Mouse (Mus musculus): ENCODE data around the gene Igfbp2.
A peak's percentile ranks its signal among the peaks of the same experiment; 100 is the strongest.

The Igfbp2 gene

DNA sequence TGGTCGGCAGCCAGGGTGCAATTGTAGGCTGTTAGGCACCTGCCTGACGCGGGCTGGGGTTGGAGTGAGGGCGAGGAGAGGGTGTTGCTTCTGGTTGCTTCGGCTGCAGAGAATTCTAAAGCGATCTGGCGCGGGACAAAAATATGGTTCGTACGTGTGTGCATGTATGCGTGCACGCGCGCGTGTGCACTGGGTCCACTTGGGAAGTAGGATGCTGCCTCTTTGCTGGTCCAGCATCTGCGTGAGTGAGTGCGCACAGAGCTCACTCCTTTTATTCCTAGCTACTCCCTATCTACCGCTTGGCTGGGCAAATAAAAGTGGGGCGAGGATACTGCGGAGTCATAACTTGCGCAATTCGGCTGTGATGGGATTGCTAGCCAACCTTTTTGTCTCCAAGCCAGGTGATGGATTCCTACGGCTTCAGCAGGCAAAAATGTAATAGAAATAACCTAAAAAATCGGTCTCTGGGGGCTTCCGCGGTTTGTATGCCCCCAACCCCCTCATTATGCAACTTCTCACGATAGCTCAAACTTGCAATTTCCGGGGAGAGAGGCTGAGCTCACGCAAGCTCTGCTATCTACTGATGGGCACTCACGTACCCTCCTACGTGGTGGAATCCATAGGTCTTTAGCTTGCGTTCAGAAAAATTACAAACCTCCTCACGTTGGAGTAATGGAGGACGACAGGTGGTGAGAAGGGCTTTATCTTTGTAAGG lies 47.6 kb downstream of the Igfbp2 start:
- peak; percentile 67 to 72 for DNase-seq (ENCODE audit: low spot score in 2 of 2)

DNA sequence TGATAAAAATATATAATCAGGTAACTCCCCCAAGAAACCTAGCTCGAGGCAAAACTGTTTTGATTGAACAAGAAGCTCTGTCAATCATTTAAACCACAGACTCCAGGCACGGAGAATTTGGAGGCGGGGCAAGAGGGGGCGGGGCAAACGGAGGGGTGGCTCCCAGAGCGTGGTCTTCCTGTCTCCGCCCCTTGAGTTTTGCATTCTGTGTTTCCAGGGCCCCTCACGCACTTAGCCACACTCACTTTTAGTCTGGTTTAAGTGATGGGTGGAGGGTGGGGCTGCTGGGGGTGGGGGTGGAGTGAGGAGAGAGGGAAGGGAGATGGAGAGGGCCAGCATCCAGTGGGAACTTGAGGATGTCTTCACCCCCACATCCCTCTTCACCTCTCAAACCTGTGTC lies 48.2 kb downstream of the Igfbp2 start:
- peak in 1 of 2 experiments; percentile 65 for DNase-seq (ENCODE audit: low spot score in 2 of 2)

DNA sequence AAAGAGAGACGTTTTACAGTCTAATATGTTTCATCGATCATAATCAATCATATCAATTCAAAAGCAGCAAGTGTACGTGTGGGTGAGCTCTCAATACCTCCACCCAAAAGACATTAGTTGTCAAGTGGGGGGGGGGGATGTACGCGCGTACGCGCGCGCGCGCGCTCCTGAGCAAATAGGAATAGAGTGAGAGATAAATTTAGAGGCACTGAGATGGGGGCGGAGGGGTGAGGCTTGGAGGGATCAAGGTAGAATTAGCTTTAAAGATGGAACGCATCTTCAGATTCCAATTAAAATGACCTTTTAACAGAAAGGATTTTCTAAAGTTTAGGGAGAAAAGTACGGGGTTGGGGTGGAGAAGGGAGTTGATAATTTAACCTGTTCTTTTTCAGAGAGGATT lies 48.8 kb downstream of the Igfbp2 start:
- DNase-seq (ENCODE audit: low spot score in 2 of 2), result no peak

DNA sequence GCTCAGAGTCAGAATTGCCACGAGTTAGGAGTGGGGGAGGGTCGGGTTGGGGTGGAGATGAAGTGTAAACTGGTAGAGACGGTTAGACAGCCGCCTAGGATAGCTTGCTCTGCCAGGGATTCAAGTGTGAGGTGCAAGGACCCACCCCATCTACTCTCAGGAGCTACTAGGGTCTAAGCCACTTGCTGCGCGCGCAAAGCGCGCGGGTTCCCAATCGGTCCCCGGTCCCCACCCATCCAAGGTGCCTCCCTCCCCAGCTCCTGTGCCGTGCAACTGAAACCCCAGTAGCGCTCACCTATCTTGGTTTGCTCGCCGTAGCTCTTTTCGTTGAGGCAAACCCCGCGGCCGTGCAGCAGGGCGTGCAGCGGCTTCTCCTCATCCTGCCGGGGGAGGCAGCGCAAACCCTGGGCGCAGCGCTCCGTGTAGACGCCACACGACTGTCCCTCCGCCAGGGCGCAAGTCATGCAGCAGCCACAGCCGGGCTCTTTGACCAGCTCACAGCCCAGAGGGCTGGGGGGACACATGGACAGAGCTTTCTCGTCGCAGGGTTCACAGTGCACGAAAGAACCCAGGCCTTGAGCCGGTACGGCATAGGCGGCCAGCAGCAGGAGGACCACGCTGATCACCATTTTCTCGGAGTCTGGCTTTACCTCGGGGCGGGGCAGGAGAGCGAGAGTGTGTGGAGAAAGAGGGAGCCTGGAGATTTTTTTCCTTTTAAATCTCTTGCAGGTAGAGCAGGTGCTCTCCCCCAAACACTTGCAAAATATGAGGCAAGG lies 49.4 kb downstream of the Igfbp2 start:
- DNase-seq (ENCODE audit: low spot score in 2 of 2), result peak; percentile 75 to 79

DNA sequence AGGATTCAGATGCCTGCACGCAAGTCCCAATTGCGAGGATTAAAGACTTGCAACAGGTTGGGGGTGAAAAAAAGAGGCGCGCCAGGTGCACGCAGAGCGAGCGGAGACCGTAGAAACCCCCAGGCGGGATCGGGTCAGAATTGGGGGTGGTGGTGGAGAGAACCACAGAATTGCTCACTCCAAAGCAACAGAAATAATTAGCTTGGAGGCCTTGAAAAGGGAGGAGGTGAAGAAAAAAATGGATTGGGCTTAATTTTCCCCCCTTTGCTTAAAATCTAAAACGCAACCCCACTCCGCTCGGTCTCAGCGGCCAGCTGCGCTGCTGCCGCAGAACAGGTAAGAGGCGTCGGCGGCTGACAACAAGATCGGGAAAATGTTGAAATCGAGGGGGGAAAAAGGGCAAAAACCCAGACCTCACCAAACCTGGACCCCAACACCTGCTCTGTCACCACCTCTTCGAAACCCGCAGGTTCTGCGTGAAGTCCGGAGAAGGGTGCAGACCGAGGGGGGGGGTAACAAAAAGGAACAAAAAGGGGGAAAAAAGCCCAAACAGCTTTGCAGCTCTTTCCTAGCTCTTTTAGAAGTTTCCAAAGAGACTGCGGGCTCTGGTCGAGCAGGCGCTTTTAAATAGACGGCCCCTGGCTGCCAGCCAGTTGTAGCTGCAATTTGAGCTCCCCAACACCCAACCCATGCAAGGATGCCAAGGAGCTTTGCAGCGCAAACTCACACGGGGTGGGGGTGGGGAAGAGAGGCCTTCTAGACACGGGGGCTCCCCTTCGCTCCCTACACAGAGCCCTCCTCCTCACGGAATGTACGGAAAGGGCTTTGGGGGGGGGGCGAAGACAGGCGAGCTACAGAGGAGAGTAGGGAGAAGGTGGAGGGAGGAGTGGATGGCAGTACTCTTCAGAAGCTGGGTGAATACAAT lies 50.2 kb downstream of the Igfbp2 start, which contains the start of gene Igfbp5:
Gene Igfbp5 (minus strand): TSS at position 598 of the 925 bp plus-strand sequence.
- peak in 1 of 2 experiments; percentile 72 for DNase-seq (ENCODE audit: low spot score in 2 of 2)

DNA sequence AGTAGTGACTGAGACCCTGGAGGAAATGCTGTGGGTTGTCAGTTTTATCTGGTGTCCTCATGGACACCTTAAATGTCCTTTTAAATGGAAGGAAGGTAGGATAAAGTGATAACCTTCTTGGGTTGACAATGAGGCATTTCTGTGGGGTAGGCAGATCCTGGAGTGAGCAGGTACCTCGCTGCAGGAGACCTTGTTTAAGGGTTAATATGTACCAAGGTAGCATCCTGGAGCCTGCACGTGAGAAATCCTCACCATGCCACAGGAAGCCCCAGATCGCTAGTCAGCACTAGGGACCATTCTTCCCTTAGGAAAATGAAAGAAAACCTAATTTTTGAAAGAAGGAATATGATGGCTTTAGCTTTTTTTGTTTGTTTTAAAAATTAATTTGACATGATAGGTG lies 51.4 kb downstream of the Igfbp2 start:
- no peak for DNase-seq (ENCODE audit: low spot score in 2 of 2)

DNA sequence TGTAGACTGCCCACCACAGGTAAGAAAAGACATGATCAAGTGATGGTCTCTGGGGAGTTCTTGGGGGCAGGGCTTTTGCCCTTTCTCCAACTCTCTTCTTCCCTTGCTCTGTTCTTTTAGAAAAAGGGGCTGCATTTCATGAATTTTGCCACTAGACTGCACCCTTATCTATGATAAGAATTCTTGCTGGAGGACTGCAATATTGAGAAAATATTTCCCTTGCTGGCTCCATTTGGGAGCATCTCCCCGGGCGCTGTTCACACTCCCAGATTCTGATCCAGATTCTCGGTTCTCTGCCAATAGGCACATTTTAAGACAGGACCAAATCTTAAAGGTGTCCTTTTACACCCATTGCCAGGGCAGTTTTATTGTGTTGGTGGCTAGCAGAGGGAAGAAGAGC lies 51.8 kb downstream of the Igfbp2 start:
- no peak for DNase-seq (ENCODE audit: low spot score in 2 of 2)

DNA sequence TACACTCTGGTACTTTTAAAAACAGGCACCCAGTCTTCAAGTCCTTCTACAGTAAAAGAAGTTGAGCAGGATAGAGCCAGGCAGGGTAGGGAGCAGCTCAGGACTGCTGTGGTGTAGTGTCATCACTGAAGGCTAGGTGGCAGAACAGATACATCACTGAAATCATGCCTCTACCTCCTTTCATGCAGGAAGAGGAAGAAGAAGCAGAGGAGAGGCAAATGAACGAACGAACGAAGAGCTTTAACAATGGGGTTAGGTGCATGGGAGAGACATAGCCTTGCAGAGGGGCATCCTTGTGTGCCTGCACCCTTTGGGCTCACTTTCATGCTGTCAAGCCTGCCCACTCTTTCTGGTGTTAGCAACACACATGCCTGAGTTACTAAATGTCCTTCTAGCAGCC lies 53.6 kb downstream of the Igfbp2 start:
- peak; percentile 68 to 74 for DNase-seq (ENCODE audit: low spot score in 2 of 2)

DNA sequence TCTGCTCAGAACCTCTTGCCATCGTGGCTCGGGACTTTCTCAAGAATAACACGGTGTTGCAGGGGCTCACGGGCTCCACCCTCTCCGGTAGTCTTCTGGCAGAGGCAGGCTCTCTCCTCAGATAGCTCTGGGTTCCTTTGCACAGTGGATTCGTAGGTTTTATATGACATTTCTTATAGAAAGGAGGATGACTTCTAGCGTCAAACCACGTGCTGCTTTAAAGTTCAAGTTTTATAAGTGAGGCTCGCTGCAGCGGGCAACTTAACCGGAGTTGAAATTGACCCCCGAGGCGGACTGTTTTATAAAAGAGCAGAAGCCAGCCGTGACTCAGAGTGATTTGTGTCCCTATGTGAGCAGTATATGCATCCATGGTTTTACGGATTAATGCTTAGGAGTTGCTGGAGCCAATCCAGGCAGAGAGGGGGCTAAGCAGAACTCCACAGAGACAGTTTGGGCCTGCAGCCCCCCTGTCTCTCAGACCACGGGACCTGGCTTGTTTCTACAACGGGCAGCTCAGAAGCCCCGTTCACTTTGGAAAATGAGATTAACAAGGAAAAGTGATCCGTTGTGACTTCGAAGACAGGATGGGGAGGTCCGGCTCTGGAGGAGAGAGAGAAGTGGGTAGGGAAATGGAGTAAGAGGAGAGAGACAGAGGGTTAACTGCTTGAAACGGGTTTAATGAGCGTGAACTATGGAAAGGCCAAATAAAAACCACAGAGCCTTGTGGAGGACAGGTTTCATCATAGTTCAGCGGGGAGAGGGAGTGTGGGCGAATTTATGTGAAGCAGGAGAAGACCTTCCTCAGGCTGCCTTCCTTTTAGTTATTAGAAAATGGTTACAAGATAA lies 54.4 kb downstream of the Igfbp2 start:
- DNase-seq (ENCODE audit: low spot score in 2 of 2), result no peak

DNA sequence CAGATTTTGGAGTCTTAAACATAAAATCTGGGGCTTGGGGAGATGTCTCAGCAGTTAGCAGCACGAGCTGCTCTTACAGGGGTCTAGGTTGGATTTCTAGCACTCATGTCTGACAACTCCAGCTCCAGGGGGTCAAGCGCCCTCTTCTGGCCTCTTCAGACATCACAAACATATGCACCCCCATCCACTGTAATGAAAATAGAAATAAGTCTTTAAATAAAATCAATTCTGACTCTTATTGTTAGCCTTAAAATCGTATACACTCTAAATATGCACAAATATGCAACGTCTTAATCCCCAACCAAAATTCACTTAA lies 55.0 kb downstream of the Igfbp2 start:
- no peak for DNase-seq (ENCODE audit: low spot score in 2 of 2)

DNA sequence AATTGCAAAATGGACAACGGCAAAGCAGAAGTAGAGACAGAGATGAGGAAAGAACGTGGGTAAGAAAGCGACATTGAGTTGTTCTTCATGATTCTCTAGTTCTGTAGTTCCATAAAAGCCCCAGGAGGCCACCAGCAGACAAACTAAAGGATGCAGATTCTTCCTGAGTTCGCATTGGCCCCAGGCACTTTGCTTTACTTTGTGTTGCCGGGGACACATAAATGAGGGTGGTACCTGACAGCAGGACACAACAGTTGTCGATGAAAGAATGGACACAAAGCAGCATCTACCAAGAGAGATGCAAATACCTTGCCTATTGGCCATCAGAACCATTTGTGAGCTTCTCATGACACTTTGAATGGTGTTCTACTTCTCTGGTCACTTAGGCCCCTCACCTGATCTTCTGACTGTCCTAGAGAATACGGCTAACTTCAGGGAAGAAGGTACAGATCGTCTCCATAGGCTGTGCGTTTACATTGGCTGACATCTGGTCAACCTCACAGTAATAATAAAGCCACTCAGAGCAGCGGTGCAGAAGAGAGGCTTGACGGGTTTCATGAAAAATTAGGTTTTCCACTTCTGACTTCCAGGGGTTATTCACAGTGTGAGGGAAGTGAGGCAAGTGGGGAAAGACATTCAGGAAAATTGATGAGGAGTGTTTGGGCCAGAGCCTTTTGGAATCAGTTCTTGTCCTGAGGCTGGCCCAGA lies 61.0 kb downstream of the Igfbp2 start:
- no peak for DNase-seq (ENCODE audit: low spot score in 2 of 2)

DNA sequence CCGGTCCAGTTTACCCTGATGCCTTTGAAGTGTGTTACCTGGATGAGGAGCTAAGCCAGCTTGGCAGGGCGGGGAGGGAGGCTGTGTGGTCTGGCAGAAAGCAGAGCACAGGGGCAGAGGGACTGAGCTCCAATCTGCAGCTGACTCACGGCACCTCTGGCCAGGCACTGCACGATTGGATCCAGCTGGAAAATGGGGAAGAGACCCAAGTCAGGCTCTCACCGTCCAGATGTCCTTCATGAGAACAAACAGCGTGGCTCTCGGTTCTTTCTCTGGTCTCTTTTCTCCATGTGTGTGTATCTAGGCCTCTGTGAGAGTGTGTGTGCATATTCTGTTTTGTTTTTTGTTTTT lies 61.5 kb downstream of the Igfbp2 start:
- DNase-seq (ENCODE audit: low spot score in 2 of 2), result no peak

DNA sequence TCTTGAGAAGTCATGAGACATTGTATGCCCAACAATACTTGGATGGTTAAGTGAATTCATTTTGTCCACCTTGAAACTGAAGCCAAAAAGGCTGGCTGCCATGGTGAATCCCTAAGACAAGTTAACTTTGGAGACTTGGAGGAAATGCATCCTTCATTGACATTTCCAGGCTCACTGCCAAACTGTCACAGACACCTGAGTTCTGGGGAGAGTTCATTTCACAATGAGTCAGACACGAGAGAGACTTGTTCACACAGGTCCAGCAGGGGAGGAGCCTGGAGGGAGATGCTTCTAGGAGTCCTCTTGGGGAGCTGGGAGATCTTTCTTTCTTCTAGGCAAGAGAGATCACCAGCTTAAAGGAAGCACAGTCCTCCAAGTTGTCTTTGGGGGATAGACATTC lies 63.6 kb downstream of the Igfbp2 start:
- DNase-seq (ENCODE audit: low spot score in 2 of 2), result no peak

DNA sequence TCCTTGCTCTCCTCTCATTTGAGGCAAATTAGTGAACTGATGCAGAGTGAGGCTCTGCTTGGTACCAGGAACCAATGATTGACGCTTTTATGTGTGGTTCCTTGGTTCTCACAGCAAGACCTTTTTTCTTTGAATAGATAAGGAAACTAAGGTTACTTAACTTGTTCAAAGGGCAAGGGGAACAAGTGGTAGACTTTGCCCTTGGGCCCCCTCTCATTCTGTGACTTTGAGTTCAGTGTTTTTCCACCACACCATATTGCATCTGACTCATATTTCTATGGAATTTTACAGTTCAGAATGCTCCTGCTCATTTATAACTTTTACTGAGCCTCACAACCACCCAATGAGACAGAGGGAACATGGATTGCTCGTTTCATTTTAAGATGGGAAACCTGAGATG lies 71.5 kb downstream of the Igfbp2 start:
- DNase-seq (ENCODE audit: low spot score in 2 of 2), result no peak
